Mouse (Mus musculus) hindbrain, postnatal 0 days (tissue): Measurements from ENCODE around the gene Tsr1. TPM values are rescaled to one million over a fixed set of nuclear protein-coding genes. Genes with fewer than 3 reads are reported as not detected.

Experiments used
- ATAC-seq: fragments of 200-750 bp; cut with Nextera tagmentation; 2 replicates; pipeline ENCODE4 v1.8.0; 2017; ENCODE audit warnings: mild to moderate bottlenecking, moderate TSS enrichment, moderate library complexity
- DNase-seq: peaks from one replicate; pipeline ENCODE4 v3.0.0-alpha.2; 2015; ENCODE audit warnings: low spot score
- H3K27ac ChIP-seq: fragments of 300-500 bp; sonication (generic); 2 replicates; pipeline ENCODE4 v1.5.1; 2014; ENCODE audit warnings: mild to moderate bottlenecking
- H3K27me3 ChIP-seq: fragments of 300-500 bp; sonication (generic); 2 replicates; pipeline ENCODE4 v1.6.1; 2014; ENCODE audit warnings: low read length, mixed read lengths; ENCODE audit not compliant: insufficient read depth
- H3K36me3 ChIP-seq: fragments of 300-500 bp; sonication (generic); 2 replicates; pipeline ENCODE4 v1.6.1; 2014; ENCODE audit warnings: low read length, mixed read lengths; ENCODE audit not compliant: insufficient read depth
- H3K4me1 ChIP-seq: fragments of 300-500 bp; sonication (generic); 2 replicates; pipeline ENCODE4 v1.6.1; 2014; ENCODE audit warnings: antibody characterized with exemption, low read length, mixed read lengths; ENCODE audit not compliant: insufficient read depth
- H3K4me2 ChIP-seq: fragments of 300-500 bp; sonication (generic); 2 replicates; pipeline ENCODE4 v1.6.1; 2014; ENCODE audit warnings: low read depth, mild to moderate bottlenecking, low read length, moderate library complexity, mixed read lengths
- H3K4me3 ChIP-seq: fragments of 300-500 bp; sonication (generic); 2 replicates; pipeline ENCODE4 v1.5.1; 2014; ENCODE audit warnings: low read length
- H3K9ac ChIP-seq: fragments of 300-500 bp; sonication (generic); replicated peaks from 2 replicates; pipeline ENCODE4 v1.6.1; 2014; ENCODE audit warnings: mild to moderate bottlenecking, low read length, moderate library complexity, mixed read lengths
- H3K9me3 ChIP-seq: fragments of 300-500 bp; sonication (generic); 2 replicates; pipeline ENCODE4 v1.6.1; 2016; ENCODE audit warnings: low read length, mixed read lengths
- CTCF ChIP-seq: IDR thresholded peaks from 2 replicates; pipeline ENCODE4 v1.5.1; 2016; ENCODE audit warnings: antibody characterized with exemption, control low read depth, low read depth
- WGBS: fragments of 180-500 bp; shearing (Covaris S2); extraction: QIAGEN DNeasy Blood & Tissue Kit; methylation state at CpG from one replicate; pipeline ENCODE4 v1.1.7; 2014; 5-methylcytosine and 5-hydroxymethylcytosine counted together
- polyA plus RNA-seq: library from polyadenylated mRNA; unstranded; fragments of >200 nt; fragmentation: Nextera tagmentation; extraction: Ambion mirVana; gene quantifications from 2 replicates; pipeline ENCODE4 v1.2.1, GENCODE M21; 2015
- total RNA-seq: library from RNA; depleted of rRNA; stranded (reverse); fragments of >200 nt; gene quantifications from 2 replicates; pipeline ENCODE4 v1.2.3, GENCODE M21; 2014

Gene Tsr1
- total and polyA plus RNA-seq, 2 experiments from 2014 or later: 20.3 to 22.0 TPM

DNA sequence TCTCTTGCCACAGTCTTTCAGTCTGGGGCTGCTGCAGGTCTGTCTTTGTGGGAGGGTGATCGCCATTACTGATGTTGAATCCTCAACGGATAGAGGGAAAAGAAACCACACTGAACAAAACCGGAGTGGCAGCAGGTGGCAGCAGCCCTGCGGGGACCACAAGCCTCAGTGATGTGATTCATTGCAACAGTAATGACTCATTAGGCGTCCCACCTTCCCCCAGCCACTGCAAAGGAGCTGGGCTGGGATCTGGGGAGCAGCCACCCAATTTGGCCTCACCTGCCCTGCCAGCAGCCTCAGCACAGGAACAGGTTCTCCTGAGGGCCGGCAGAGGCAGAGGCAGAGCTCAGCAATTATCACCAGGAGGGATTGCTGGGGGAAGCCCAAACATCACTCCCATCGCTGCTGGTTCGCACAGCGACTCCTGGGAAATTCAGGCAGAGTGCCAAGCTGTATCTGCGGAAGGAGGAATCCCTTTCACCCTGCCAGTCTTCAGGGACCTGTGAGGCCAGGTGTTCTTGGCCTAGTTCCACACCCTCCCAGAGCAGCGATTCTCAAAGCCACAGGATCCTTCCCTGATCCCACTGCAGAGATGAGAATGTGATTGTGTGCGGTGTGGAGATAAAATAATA, 26.8 kb upstream of the Tsr1 start:
- TF ChIP-seq CTCF: peak; percentile 49
- H3K27me3 ChIP-seq: no peaks in the 10 kb centered on the region
- H3K4me3 ChIP-seq: no peak overlapping the region
- H3K27ac ChIP-seq: peak overlapping the region; percentile 42; the same call in 1 of the 2 replicates
- no peaks in the 10 kb centered on the region for H3K9me3 ChIP-seq
- DNase-seq: peak; percentile 63
- peaks cover 13% of the 10 kb centered on the region for H3K4me1 ChIP-seq
- H3K4me2 ChIP-seq: no peak overlapping the region
- no peak for ATAC-seq
- H3K36me3 ChIP-seq: peaks cover 11% of the 10 kb centered on the region; the same call in 1 of the 2 replicates
- WGBS: 10% methylated on average over 12 of the region's 12 CpGs
- H3K9ac ChIP-seq: no peak overlapping the region

DNA sequence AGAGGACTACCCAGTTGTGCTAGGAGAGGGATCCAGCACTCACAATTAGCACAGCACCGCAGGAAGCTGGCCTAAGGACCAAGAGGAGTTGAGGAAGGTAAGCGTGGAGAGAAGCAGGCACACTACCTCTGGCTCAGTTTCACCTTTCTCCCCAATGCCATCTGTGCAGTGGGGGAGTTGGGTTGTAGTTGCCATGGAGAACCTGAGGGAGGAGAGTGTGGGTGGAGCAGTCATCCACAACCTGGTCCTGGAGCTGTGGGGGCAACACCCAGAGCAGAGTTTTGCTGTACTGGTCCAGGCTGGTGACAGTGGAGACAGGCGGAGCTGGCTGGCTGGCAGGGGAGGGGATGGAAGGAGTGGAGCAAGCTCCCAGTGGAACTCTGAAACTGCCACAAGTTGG, 23.2 kb upstream of the Tsr1 start:
- no peak overlapping the region for H3K27ac ChIP-seq
- DNase-seq (no peak), ATAC-seq (no peak)
- no peak overlapping the region for H3K4me3 ChIP-seq
- H3K36me3 ChIP-seq: no peaks in the 10 kb centered on the region
- no peak overlapping the region for H3K4me2 ChIP-seq
- WGBS: 55% methylated on average over 3 of the region's 3 CpGs
- no peak for TF ChIP-seq CTCF
- peaks cover 14% of the 10 kb centered on the region for H3K4me1 ChIP-seq
- H3K27me3 ChIP-seq: no peaks in the 10 kb centered on the region
- H3K9me3 ChIP-seq: no peaks in the 10 kb centered on the region
- H3K9ac ChIP-seq: no peak overlapping the region

DNA sequence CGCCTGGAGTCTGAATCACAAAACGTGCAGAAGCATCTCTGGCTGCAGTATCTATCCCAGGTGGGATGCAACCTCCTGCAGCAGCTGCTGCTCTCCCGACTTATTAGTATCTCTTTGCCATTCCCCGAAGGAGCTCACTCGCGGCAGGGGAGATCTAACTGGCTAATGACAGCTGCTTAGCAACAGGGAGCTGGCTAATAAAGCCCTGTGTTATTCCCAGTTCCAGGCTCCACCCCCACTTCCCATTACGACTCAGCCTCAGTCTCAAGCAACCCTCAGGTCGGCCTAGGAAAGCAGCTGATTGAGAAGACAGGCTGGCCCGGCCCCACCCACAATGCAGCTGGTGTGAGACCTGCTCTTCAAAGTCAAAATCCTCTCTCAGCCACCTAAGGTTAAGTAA, 21.1 kb upstream of the Tsr1 start:
- no peaks in the 10 kb centered on the region for H3K9me3 ChIP-seq
- TF ChIP-seq CTCF: no peak
- no peak overlapping the region for H3K9ac ChIP-seq
- H3K27me3 ChIP-seq: no peaks in the 10 kb centered on the region
- H3K4me3 ChIP-seq: no peak overlapping the region
- WGBS: 1% methylated on average over 9 of the region's 9 CpGs
- peaks cover 13% of the 10 kb centered on the region for H3K4me1 ChIP-seq
- no peaks in the 10 kb centered on the region for H3K36me3 ChIP-seq
- peak overlapping the region; percentile 78 for H3K27ac ChIP-seq
- DNase-seq (peak; percentile 87), ATAC-seq (peak; percentile 93)
- H3K4me2 ChIP-seq: peak overlapping the region; percentile 44

DNA sequence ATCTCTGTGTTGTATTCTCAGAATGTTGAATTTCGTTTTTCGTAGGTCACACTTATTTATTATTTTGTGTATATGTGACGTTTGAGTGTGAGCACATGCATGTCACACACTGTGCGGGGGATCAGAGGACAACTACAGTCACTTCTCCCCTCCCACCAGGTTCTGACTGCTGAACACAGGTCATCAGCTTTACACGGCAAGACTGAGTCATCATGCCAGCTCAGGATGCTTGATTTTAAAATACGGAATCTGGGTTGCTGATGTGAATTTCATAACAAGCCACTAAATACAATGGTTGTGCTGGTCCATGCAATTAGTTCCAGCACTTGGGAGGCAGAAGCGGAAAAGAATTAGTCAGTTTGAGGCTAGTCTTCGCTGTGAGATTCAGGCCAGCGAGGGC, 16.9 kb upstream of the Tsr1 start:
- H3K4me2 ChIP-seq: no peak overlapping the region
- no peaks in the 10 kb centered on the region for H3K36me3 ChIP-seq
- H3K4me1 ChIP-seq: peaks cover 16% of the 10 kb centered on the region
- no peaks in the 10 kb centered on the region for H3K9me3 ChIP-seq
- no peak overlapping the region for H3K9ac ChIP-seq
- no peak for TF ChIP-seq CTCF
- WGBS: 81% methylated on average over 9 of the region's 9 CpGs
- no peak overlapping the region for H3K4me3 ChIP-seq
- H3K27ac ChIP-seq: no peak overlapping the region
- no peaks in the 10 kb centered on the region for H3K27me3 ChIP-seq
- ATAC-seq (no peak), DNase-seq (no peak)

DNA sequence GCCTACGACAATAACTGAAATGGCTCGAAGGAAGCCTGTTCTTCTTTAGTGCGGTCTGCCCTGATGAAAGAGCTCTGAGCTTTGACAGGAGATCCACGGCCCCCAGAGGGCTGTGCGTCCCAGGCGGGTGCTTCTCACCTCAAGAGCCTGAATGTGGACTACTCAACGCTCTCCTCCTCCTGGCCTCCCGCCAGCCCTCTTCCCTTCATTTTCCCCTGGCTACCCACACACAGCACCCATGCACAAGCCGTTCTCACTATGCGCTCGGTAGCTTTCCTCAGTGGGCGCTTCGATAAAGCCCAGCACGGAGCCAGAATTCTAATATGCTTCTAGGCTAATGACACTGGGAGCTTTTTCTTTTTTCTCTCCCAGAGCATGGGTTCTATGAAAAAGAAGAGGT, 15.9 kb upstream of the Tsr1 start:
- H3K27me3 ChIP-seq: no peaks in the 10 kb centered on the region
- no peak overlapping the region for H3K9ac ChIP-seq
- H3K9me3 ChIP-seq: no peaks in the 10 kb centered on the region
- H3K4me1 ChIP-seq: peaks cover 7% of the 10 kb centered on the region
- WGBS: 53% methylated on average over 14 of the region's 14 CpGs
- no peak overlapping the region for H3K4me3 ChIP-seq
- no peak overlapping the region for H3K4me2 ChIP-seq
- DNase-seq (peak; percentile 29), ATAC-seq (no peak)
- TF ChIP-seq CTCF: no peak
- peak overlapping the region; percentile 32; the same call in 1 of the 2 replicates for H3K27ac ChIP-seq
- no peaks in the 10 kb centered on the region for H3K36me3 ChIP-seq

DNA sequence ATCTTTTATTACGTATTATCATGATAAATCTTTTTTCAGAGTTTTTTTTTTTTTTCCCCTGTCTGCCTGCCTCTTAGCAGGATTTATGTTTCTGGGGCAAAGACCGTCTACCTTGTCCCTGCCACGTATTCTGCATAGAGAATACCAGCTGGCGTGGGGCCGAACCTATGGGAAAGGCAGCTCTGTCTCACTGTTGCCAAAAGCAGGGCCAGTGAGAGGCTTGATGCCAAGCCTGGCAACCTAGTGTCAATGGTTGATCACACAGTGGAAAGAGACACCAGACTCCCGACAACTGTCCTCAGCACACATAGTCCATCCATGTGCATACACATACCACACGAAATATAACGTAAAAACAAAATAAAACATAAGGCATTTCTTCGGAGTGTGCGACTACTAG, 14.8 kb upstream of the Tsr1 start:
- Histone ChIP-seq H3K4me3 (no peak overlapping the region), H3K9me3 (no peaks in the 10 kb centered on the region), H3K4me1 (peaks cover 7% of the 10 kb centered on the region; the same call in 1 of the 2 replicates), H3K36me3 (no peaks in the 10 kb centered on the region), H3K9ac (no peak overlapping the region), H3K27me3 (no peaks in the 10 kb centered on the region), H3K4me2 (no peak overlapping the region), H3K27ac (no peak overlapping the region)
- peak; percentile 82 for DNase-seq
- WGBS: 69% methylated on average over 10 of the region's 10 CpGs
- ATAC-seq: peak; percentile 45; the same call in 1 of the 2 replicates
- no peak for TF ChIP-seq CTCF

DNA sequence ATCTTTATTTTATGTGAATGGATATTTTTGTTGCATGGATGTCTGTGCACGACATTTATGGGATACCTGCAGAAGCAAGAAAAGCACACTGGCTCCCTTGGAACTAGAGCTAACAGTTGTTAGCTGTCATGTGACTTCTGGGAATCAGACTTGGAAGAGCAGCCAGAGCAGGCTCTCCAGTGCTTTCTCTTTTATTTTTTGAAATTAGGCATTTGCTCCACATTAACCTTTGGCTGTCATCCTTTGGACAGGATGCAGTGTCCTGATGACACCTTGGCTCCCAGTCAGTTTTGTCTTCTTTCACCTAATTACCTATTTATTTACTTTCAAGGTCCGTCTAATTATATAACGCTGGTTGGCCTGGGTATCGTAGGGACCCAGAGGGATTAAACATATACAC, 3.3 kb upstream of the Tsr1 start:
- no peaks in the 10 kb centered on the region for H3K9me3 ChIP-seq
- no peak for DNase-seq
- no peaks in the 10 kb centered on the region for H3K27me3 ChIP-seq
- ATAC-seq: no peak
- peaks cover 2% of the 10 kb centered on the region; the same call in 1 of the 2 replicates for H3K36me3 ChIP-seq
- no peak overlapping the region for H3K4me3 ChIP-seq
- no peaks in the 10 kb centered on the region for H3K4me1 ChIP-seq
- no peak overlapping the region for H3K27ac ChIP-seq
- H3K9ac ChIP-seq: 0 out of 2 replicates have a peak overlapping the region, but pooled peaks have one; percentile 19
- 72% methylated on average over 4 of the region's 4 CpGs for WGBS
- TF ChIP-seq CTCF: no peak
- no peak overlapping the region for H3K4me2 ChIP-seq
